Mouse (Mus musculus): Measurements from ENCODE around the gene Gm42906.

The Gm42906 gene

DNA sequence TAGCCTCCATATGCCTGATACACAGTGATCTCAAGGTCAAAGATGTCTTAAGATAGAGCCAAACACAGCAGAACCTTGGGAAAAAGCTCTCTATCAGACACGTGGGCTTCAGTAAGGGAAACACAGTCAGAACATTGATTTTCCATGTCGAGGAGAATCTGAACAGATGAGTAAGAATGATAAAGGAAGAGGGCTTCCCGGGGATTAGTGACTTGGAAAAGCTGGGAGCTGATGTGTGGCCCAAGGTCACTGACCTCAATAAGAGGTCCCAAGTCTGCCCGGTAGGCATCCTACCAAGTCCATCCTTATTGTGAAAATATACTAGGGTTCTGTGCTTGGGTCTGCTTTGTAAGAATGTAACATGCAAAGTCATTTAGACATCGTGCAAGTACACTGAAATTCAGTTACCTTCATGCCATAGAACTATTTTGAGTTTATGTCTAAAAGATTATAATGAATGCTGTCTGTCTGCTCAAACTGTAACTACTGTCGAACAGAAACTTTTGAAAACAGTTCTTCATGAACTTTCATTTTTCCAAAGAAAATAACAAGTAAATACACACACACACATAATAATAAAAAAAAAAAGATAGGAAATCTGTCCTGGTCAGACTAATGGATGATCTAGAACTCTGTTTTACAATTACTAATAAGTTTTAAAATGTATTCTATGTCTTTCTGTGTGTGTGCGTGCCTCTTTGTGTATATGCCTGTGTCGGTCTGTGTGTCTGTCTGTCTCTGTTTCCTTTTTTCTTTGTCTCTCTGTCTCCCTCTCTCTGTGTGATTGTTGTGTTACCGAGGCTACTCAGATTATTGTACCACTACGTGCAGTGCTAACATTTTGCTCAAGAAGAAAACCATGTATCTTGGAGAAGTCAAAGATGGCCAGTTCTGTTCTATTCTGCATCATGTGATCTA, 322.6 kb downstream of the Gm42906 start:
- DNase-seq = no peak

DNA sequence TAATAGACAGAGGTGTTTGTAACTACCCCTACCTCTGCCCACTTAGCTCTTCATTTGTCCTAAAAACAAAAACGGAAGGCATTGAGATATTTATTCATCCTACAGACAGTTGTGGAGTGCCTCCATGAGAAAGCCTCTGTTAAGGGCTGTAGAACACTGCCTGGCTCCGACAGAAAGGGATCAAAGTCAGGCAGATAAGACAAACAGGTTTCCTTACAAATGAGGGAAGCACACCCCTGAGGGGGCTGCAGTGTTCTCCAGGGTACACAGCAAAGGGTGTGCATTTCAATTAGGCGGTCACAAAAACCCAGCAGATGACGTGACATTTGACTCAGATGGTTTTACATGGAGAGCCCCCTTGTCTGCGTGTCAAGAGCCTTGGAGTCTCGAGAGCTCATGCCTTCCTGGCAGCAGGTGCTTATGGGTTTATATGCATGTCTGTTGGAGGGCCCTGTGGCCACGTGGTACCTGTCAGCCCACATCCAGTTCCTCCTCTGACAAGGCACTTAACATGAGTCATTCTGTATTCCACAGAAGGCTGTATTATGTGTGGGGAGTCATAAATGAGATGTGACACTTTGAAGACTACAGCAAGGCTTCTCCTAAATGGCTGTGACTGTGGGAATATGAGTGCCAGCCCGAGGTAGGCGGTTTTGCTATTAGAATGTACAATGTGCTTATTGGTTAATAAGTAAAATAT, 323.5 kb downstream of the Gm42906 start:
- no peak for DNase-seq

- DNase-seq = no peak
These were observed 324.7 kb downstream of the Gm42906 start for GRCm38 (mm10) chr5:151103284-151103683.

DNA sequence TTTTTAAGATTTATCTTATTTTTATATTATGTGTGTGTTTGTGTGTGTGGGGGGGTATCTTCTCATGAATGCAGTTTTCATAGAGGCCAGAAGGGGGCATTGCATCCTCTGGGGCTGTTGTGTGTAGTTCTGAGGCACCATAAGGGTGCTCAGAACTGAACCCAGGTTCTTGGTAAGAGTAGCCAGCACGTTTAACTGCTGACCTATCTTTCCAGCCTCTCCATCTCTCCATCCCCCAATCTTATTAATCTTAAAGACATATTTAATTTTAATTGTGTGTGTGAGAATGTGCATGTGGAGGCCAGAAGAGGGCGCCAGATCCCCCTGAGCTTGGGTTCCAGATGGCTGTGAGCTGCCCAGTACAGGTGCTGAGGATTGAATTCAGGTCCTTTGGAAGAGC, 325.7 kb downstream of the Gm42906 start:
- DNase-seq = no peak

GRCm38 (mm10) chr5:151096012-151096411, 332.0 kb downstream of the Gm42906 start:
- DNase-seq = no peak

GRCm38 (mm10) chr5:151092886-151093665, 334.9 kb downstream of the Gm42906 start:
- no peak for DNase-seq

GRCm38 (mm10) chr5:151090996-151091395, 337.0 kb downstream of the Gm42906 start:
- DNase-seq = no peak

DNA sequence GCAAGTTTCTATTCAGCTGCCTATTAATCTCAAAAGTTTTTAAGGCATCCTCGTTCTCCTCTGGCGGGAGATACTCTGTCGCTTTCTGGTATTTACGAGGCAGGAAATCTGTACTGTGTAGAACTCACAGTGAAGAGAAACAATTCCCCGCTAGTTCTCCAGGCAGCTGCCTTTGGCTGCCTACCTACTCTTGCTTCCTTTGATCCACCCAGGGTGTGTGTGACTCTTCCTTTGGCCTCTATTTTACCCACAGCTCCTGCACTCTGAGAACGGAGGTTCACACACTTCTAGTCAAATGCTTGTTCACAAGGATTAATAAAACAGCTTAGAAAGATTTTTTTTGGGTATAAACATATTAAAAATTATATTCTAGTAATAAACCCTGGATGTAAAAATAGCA, 338.8 kb downstream of the Gm42906 start:
- DNase-seq = no peak

DNA sequence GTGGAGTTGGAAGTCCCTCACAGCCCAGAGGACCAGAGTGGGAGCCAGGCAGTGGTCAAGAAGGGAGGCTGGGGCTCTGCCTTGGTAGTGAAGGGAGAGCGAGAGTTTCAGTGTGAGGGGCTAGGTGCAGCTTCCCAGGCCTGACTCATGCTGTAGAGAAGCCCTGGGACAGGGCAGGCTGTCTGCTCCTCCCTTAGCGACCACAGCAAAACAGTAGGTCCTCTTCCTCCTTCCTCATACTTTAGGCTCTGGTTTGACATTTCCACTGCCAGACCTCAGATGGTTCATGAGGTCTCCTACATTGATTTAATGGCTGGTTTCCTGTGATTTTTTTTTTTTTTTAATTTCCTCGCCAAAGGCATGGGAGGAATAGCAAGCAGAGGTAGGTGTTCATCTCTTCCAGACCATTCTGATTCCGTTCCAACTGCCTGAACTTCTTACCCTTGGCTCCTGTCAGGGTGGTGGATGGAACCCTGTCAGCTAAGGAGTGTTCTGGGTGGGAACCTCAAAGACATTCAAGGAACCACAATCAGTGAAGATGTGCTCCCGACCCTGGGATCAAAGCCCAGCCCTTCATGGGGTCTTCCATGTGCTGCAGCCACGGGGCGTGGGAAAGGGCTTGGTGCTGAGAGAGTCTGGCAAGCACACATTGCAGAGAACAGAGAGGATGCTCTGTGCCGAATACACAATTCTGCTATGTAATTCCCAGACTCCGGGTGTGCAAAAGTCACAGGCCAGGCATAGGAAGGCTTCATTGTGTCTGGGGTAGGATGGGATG, 341.3 kb downstream of the Gm42906 start:
- no peak for DNase-seq

GRCm38 (mm10) chr5:151085749-151086148, 342.2 kb downstream of the Gm42906 start:
- no peak for DNase-seq

- DNase-seq = no peak
These were observed 347.7 kb downstream of the Gm42906 start for GRCm38 (mm10) chr5:151080276-151080675.

- DNase-seq = no peak
These were observed 350.0 kb downstream of the Gm42906 start for GRCm38 (mm10) chr5:151077953-151078352.

GRCm38 (mm10) chr5:151076917-151077316, 351.0 kb downstream of the Gm42906 start:
- DNase-seq = no peak

DNA sequence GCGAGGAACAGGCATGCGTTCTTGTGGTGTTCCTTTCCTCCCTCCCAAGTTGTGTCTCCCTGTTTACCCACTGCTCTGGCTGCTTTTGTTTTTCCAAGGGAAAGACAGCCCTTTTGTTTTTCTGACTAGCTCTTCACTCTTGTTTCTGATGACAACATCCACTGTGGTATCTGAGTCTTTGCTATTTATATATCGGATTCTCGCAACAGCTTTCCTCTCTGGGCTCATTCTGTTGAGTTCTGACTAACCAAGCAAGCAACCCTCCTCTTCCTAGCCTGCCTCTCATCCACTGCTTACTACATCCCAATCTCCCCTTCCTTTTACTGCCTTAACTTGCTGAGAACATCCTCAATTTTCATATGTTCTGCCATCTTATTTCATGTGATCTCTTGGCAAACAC, 353.7 kb downstream of the Gm42906 start:
- no peak for DNase-seq

DNA sequence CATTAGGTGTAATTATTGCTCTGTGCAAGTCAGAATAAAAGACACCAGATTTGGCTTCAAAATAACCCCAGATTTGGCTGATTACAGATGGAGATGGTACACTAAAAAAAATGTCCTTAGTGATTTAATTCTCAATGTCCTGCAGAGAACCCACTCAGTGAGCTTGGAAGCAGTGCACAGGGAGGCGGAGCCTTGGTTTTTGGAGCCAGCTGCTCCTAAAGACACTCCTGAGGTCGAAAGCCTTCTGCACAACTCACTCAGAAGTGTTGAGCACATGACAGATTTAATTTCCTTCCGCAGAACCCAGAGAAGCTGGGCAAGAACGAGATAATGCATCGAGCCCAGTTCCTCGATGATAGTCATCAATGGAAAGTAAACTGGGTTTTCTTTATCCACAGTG, 356.5 kb downstream of the Gm42906 start:
- no peak for DNase-seq

GRCm38 (mm10) chr5:151070896-151071295, 357.1 kb downstream of the Gm42906 start:
- DNase-seq = no peak

DNA sequence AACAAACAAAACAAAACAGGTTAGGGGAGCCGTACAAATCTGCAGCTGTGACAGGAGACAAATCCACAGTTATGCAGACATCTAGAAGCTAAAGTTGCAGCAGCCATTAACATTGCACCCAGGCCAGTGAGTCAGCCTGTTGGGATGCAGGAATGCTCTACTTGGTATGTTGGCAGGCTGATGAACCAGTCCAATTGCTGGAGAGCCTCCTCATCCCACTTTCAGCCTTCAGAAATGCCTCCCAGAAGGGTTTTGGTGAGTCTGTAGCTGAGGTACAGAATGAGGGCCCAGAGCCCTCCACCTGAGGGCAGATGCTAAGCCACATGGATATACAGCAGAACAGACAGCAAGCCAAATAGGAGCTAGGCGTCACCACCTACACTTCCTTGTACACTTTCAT, 358.4 kb downstream of the Gm42906 start:
- no peak for DNase-seq

DNA sequence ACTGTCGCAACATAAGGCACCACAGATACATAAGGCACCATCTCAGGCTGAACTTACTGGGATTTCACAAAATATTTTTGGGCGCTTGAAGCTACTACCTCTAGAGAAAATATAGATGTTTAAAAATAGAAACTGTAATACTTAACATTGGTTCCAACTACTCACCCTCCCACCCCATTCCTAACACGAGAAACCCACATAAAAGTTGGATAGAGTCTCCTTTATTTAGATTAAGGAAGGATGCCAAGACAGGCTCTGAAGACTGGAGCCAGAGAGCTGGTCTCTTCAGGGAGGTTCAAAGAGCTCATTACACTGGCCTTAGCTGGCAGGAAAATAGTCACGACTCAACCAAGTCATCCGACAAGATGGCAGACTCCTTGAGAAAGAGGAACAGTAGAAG, 361.9 kb downstream of the Gm42906 start:
- DNase-seq = no peak

GRCm38 (mm10) chr5:151065228-151065627, 362.7 kb downstream of the Gm42906 start:
- no peak for DNase-seq

GRCm38 (mm10) chr5:151061942-151062341, 366.0 kb downstream of the Gm42906 start:
- no peak for DNase-seq

DNA sequence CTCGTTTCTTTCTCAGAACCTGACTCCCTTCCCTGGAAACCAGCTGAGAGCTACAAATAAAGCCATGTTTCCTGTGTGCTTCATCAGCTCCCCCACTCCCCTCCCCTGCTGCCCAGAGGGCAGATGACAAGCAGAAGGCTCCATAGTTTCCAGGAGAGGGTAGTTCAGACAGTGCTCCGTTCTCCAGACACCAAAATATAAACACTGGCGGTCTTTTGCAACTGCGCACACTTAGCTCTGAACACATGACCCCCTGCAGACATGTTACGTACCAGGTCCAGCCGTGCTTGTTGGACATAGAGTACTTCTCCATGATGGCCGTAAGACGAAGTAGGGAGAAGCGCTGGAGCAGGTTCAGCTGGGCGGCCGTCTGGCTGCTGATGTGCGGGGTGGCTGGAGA, 367.5 kb downstream of the Gm42906 start:
- DNase-seq = no peak

DNA sequence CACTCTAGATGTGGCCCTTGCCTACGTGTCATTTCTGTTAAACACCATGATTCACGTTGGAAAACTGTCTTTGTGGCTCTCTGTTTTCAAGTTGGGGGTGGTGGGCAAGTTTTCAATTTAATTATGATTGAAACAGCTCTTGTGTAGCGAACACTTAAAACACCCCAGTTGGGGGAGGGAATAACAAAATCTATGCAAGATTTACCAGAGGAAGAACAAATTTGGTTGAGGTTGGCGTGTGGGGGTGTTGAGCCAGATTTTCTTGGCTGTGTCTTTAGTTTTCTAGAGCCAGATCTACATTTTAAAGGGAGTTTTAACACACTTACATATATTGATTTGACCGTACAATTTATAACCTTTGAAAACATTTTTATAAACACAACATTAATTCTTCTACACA, 368.2 kb downstream of the Gm42906 start:
- DNase-seq = no peak

DNA sequence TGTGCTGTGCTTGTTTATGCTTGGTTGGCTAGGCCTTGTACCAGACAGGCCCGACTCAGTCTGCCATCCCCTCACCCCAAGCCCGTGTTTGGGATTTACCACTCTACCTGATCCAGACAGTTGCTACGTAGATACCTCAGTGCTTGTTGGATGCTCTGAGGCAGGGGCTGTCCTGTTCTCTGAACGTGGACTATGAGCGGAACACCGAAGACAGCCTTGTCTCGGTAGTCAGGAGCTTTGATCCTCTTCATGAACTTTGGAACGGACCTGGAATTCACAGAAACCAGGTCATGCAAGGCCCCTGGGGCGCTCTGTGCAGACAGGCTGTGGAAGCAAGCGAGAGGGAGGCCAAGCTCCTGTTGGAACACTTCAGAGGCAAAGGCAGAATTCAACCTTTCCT, 368.6 kb downstream of the Gm42906 start:
- no peak for DNase-seq

Data from B cell, adult 2 months (primary cell).